Mouse (Mus musculus) ES-Bruce4 (cell line): ENCODE data around the gene Dph5. TPM values are rescaled to one million over a fixed set of nuclear protein-coding genes. Genes with fewer than 3 reads are reported as not detected.

ENCODE experiments used
- H3K27ac ChIP-seq: 2 replicates; pipeline ENCODE4 v1.5.1; 2012; ENCODE audit warnings: low read length, inconsistent platforms; ENCODE audit not compliant: insufficient read depth
- H3K27me3 ChIP-seq: 2 replicates; pipeline ENCODE4 v1.6.1; 2012; ENCODE audit warnings: mild to moderate bottlenecking, low read length, inconsistent platforms; ENCODE audit not compliant: control insufficient read depth, poor library complexity, insufficient read depth, severe bottlenecking
- H3K36me3 ChIP-seq: 2 replicates; pipeline ENCODE4 v1.6.1; 2012; ENCODE audit warnings: inconsistent platforms, mild to moderate bottlenecking, low read length, moderate library complexity; ENCODE audit not compliant: control insufficient read depth, poor library complexity, insufficient read depth, severe bottlenecking
- H3K4me1 ChIP-seq: one replicate; pipeline ENCODE4 v1.8.1; 2011; ENCODE audit warnings: low read length; ENCODE audit not compliant: control insufficient read depth, insufficient read depth
- H3K4me3 ChIP-seq: 2 replicates; pipeline ENCODE4 v1.5.1; 2011; ENCODE audit warnings: low read depth, mild to moderate bottlenecking, low read length
- H3K9ac ChIP-seq: 2 replicates; pipeline ENCODE4 v1.6.1; 2012; ENCODE audit warnings: low read depth, mild to moderate bottlenecking, inconsistent platforms; ENCODE audit not compliant: poor library complexity, severe bottlenecking
- H3K9me3 ChIP-seq: replicated peaks from 2 replicates; pipeline ENCODE4 v1.6.1; 2012; ENCODE audit warnings: mild to moderate bottlenecking, low read length, inconsistent platforms; ENCODE audit not compliant: control insufficient read depth, poor library complexity, insufficient read depth, severe bottlenecking
- CTCF ChIP-seq: IDR thresholded peaks from one replicate; pipeline ENCODE4 v1.8.1; 2011; ENCODE audit warnings: low read depth, low read length
- EP300 ChIP-seq: IDR thresholded peaks from 2 replicates; pipeline ENCODE4 v1.6.1; 2011; ENCODE audit warnings: low read depth, low read length; ENCODE audit not compliant: insufficient read depth
- POLR2A ChIP-seq: IDR thresholded peaks from one replicate; pipeline ENCODE4 v1.8.1; 2011; ENCODE audit warnings: low read length; ENCODE audit not compliant: insufficient read depth
- polyA plus RNA-seq: library from polyadenylated mRNA; stranded (reverse); fragments of >200 nt; gene quantifications from 2 replicates; pipeline ENCODE4 v1.2.4, GENCODE M21; 2011; ENCODE audit warnings: low read depth; ENCODE audit not compliant: missing spikeins, insufficient read depth, insufficient read length

Dph5 gene
- polyA plus RNA-seq, 1 experiment = 33.2 TPM

DNA sequence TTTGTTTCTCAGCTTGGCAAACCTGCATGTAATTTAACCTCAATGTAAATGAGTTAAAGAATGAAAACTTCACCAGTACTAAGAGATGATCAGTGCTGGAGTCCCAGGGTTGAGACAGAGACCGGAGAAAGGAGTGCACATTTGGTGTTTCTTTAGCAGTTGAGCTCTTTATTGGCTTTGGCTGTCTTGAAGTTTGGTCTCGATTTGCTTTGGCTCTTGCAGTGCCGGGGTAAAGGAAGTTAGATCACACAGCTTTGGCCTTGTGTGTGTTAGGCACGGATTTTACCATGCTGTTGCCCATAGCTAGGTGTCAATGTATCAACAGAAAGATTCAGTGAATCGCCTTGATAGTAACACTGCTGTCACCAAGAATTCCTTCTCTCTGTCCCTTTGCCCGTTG is 44.1 kb downstream of the Dph5 start:
- Histone ChIP-seq H3K9me3 (no peaks in the 10 kb centered on the region), H3K27ac (no peak overlapping the region), H3K36me3 (no peaks in the 10 kb centered on the region; the same call in 1 of the 2 replicates), H3K4me3 (no peak overlapping the region), H3K4me1 (no peaks in the 10 kb centered on the region), H3K9ac (no peak overlapping the region), H3K27me3 (no peaks in the 10 kb centered on the region)
- TF ChIP-seq POLR2A (no peak), CTCF (no peak), EP300 (no peak)

DNA sequence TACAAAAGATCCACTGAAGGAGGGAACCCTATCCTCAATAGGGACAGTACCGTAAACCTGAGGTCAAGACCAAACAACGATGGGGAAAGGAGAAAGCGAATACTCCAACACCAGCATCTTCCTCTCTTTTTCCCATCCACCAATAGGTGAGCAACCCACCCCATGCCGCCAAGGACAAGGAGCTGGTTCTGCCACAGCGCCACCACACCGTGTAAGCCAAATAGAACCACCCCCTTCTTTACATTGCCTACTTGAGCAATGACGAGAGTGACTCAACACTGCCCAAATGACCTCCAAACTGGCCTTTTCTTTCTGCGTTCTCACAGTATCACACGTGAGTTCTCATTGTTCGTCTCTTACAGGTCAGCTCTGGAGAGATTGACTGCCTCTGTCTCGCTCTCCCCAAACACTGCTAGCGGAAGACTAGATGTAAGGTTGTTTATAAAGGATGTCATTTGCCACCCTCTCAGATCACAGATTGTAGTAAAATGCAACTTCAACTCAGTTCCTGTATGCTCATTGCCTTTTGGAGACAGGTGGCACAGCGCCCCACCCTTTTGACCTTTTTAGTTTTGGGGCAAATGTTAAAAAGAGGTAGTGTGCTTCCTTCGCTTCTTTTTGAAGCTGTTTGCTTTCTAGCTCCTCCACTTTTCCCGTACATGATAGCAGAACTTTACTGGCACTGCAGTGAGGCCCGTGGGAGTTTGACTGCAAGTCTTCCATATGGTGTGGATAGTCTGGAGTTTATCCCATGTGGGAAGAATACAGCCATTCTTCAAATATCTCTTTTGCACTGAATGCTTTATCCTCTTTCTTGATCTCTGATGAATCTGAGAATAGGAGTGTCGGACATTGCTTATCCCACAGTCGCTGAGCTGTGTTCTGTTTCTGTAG is 45.9 kb downstream of the Dph5 start:
- Histone ChIP-seq H3K4me1 (no peaks in the 10 kb centered on the region), H3K27ac (no peak overlapping the region), H3K9ac (no peak overlapping the region), H3K4me3 (no peak overlapping the region), H3K9me3 (no peaks in the 10 kb centered on the region), H3K36me3 (no peaks in the 10 kb centered on the region; the same call in 1 of the 2 replicates), H3K27me3 (no peaks in the 10 kb centered on the region)
- TF ChIP-seq CTCF (no peak), POLR2A (no peak), EP300 (no peak)

DNA sequence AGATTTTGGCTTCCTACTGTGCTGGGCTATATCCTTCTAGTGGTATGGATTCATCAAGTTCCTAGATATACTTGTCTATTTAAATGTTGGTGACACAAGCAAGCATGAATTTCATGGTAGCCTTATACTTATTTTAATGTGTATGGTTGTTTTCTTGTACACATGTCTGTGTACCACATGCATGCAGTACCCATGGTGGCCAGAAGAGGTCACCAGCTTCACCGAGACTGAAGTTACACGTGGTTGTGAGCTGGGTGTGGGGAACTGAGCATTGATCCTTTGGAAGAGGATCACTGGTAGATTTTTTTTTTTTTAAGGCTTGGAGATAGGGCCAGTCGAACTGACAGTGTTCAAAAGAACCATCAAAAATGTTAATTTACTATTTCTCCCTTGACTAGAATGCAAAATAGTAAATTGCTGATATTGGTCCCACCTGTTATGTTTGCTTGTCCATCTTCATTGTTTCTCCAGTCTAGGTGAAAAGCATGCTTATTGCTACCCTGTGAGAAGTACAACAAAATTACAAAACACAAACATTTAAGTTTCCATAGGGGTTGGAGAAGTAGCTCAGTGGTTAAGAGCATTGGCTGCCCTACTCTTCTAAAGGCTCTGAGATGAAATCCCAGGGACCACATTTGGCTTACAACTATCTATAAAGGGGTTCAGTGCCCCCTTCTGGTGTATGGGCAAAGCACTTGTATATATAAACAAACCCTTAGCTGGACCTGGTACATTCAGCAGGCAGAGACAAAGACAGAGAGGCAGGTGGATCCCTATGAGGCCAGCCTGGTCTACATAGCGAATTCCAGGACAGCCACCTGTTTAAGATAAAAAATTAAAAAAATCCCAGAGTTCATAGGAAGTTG is 49.3 kb downstream of the Dph5 start:
- TF ChIP-seq POLR2A = no peak
- TF ChIP-seq CTCF = peak; percentile 62
- Histone ChIP-seq H3K4me3 (no peak overlapping the region), H3K9ac (no peak overlapping the region), H3K9me3 (no peaks in the 10 kb centered on the region), H3K4me1 (no peaks in the 10 kb centered on the region), H3K36me3 (no peaks in the 10 kb centered on the region), H3K27ac (no peak overlapping the region), H3K27me3 (no peaks in the 10 kb centered on the region)

DNA sequence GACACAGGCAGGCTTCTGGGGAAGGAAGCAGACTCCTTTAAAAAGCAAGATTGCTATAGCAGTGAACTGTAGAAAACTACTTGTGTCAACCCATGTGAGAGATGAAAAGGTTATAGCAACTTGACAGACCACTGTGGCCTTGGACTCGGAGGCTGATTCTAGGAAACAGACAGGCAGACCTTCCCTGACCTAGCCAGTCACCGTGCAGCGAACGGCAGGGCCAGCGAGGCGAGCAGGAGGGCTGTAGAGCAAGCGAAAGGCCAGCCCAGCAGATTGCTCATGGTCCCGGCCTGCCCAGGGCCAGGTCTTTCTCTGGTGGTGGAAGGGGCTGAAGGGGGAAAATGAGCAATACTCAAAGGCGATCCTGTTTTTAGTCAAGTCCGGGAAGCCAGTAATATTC is 50.2 kb downstream of the Dph5 start:
- Histone ChIP-seq H3K36me3 (no peaks in the 10 kb centered on the region), H3K27ac (no peak overlapping the region), H3K9ac (no peak overlapping the region), H3K9me3 (no peaks in the 10 kb centered on the region), H3K4me3 (no peak overlapping the region), H3K27me3 (no peaks in the 10 kb centered on the region), H3K4me1 (no peaks in the 10 kb centered on the region)
- TF ChIP-seq POLR2A (no peak), EP300 (no peak), CTCF (no peak)

DNA sequence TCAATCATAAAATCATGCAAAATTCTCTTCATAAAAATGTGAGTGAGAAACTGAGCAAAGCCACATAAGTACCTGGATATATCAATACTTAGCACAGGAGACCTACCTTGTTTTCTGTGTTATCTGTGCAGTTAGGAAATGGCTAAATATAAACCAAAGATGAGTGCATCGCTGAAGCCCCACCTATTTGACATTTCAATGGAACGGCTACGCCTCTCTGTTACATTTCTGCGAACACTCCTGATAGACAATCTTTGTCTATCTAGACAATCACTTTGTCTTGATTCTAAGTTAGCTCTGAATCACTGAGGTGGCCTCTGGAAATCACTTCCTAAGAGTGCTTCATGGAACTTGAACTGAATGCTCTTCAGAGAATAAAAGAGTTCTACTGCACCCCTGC is 52.9 kb downstream of the Dph5 start:
- no peak overlapping the region for H3K9ac ChIP-seq
- H3K4me1 ChIP-seq = no peaks in the 10 kb centered on the region
- no peaks in the 10 kb centered on the region; the same call in 1 of the 2 replicates for H3K36me3 ChIP-seq
- H3K27ac ChIP-seq = no peak overlapping the region
- H3K4me3 ChIP-seq = no peak overlapping the region
- TF ChIP-seq EP300 = no peak
- TF ChIP-seq POLR2A = no peak
- no peak for TF ChIP-seq CTCF
- H3K9me3 ChIP-seq = no peaks in the 10 kb centered on the region
- no peaks in the 10 kb centered on the region for H3K27me3 ChIP-seq
